Mouse (Mus musculus) stomach, embryonic 14.5 days (tissue): ENCODE data around the gene Ctla4. TPM values are rescaled to one million over a fixed set of nuclear protein-coding genes. Genes with fewer than 3 reads are reported as not detected.

Experiments
- ATAC-seq: fragments of 200-750 bp; cut with Nextera tagmentation; 2 replicates; pipeline ENCODE4 v1.8.0; 2017; ENCODE audit warnings: low read depth, moderate TSS enrichment; ENCODE audit not compliant: insufficient number of reproducible peaks, insufficient read depth, low FRiP score
- H3K27ac ChIP-seq: fragments of 300-500 bp; sonication (generic); 2 replicates; pipeline ENCODE4 v1.5.1; 2014; ENCODE audit warnings: mild to moderate bottlenecking, low read length, moderate library complexity, mixed read lengths
- H3K27me3 ChIP-seq: fragments of 300-500 bp; sonication (generic); 2 replicates; pipeline ENCODE4 v1.6.1; 2014; ENCODE audit warnings: low read length, control low read depth, mixed read lengths; ENCODE audit not compliant: control insufficient read depth, insufficient read depth
- H3K36me3 ChIP-seq: fragments of 300-500 bp; sonication (generic); 2 replicates; pipeline ENCODE4 v1.6.1; 2014; ENCODE audit warnings: mild to moderate bottlenecking, control low read depth, low read length, moderate library complexity, mixed read lengths; ENCODE audit not compliant: control insufficient read depth, insufficient read depth
- H3K4me1 ChIP-seq: fragments of 300-500 bp; sonication (generic); 2 replicates; pipeline ENCODE4 v1.6.1; 2014; ENCODE audit warnings: low read length, control low read depth, mixed read lengths; ENCODE audit not compliant: control insufficient read depth, insufficient read depth
- H3K4me2 ChIP-seq: fragments of 300-500 bp; sonication (generic); replicated peaks from 2 replicates; pipeline ENCODE4 v1.6.1; 2014; ENCODE audit warnings: low read depth, low read length, control low read depth
- H3K4me3 ChIP-seq: fragments of 300-500 bp; sonication (generic); 2 replicates; pipeline ENCODE4 v1.5.1; 2014; ENCODE audit warnings: low read depth, low read length, control low read depth
- H3K9ac ChIP-seq: fragments of 300-500 bp; sonication (generic); replicated peaks from 2 replicates; pipeline ENCODE4 v1.6.1; 2014; ENCODE audit warnings: low read depth, mild to moderate bottlenecking, control low read depth, low read length, moderate library complexity, mixed read lengths
- H3K9me3 ChIP-seq: fragments of 300-500 bp; sonication (generic); 2 replicates; pipeline ENCODE4 v1.6.1; 2016; ENCODE audit warnings: low read depth, low read length, control low read depth; ENCODE audit not compliant: control insufficient read depth
- WGBS: fragments of 180-500 bp; shearing (Covaris S2); extraction: QIAGEN DNeasy Blood & Tissue Kit; methylation state at CpG from one replicate; pipeline ENCODE4 v1.1.7; 2014; 5-methylcytosine and 5-hydroxymethylcytosine counted together
- polyA plus RNA-seq: library from polyadenylated mRNA; unstranded; fragments of >200 nt; fragmentation: Nextera tagmentation; extraction: Ambion mirVana; gene quantifications from 2 replicates; pipeline ENCODE4 v1.2.1, GENCODE M21; 2014

Gene Ctla4
- polyA plus RNA-seq, 1 experiment from 2014 or later = not detected

GRCm38 (mm10) chr1:60861431-60861830 is 25.4 kb upstream of the Ctla4 start:
- no peak overlapping the region for H3K4me2 ChIP-seq
- 0 out of 2 replicates have a peak, but pooled peaks cover 7% of the 10 kb centered on the region for H3K4me1 ChIP-seq
- no peak for ATAC-seq
- H3K9me3 ChIP-seq = no peaks in the 10 kb centered on the region
- no peak overlapping the region for H3K4me3 ChIP-seq
- WGBS = 82% methylated on average over 5 of the region's 5 CpGs
- no peak overlapping the region for H3K9ac ChIP-seq
- H3K27ac ChIP-seq = 0 out of 2 replicates have a peak overlapping the region, but pooled peaks have one; percentile 30
- H3K27me3 ChIP-seq = no peaks in the 10 kb centered on the region
- no peaks in the 10 kb centered on the region for H3K36me3 ChIP-seq

GRCm38 (mm10) chr1:60862510-60862909 is 24.3 kb upstream of the Ctla4 start:
- ATAC-seq = no peak
- no peak overlapping the region for H3K4me3 ChIP-seq
- no peak overlapping the region for H3K9ac ChIP-seq
- no peaks in the 10 kb centered on the region for H3K9me3 ChIP-seq
- WGBS = 55% methylated on average over 3 of the region's 3 CpGs
- no peaks in the 10 kb centered on the region for H3K36me3 ChIP-seq
- H3K4me2 ChIP-seq = no peak overlapping the region
- H3K27me3 ChIP-seq = no peaks in the 10 kb centered on the region
- H3K27ac ChIP-seq = 0 out of 2 replicates have a peak overlapping the region, but pooled peaks have one; percentile 21
- H3K4me1 ChIP-seq = 0 out of 2 replicates have a peak, but pooled peaks cover 7% of the 10 kb centered on the region

DNA sequence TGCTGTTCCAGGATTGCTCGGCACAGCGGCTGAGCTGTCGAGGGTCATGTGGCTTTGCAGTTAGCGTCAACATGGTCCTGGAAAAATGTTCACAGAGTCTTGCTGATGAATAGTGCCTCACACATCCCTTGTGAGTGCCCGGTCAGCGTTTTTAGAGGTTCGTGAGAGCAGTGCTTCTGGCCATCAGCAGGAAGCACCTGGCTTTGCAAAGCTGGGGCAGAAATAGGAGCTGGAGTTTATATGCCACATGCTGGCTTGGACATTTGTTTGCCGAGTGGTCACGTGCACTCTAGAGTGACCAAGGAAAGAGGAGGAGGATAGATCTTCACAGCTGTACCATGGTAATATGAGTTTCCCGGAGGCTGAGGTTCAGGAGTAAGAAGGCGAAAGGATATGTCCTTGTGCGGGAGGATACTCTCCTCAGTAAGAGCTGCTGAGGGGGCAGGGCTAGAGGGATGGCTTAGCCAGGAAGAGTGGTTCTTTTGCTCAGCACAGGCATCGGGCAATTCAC is 23.8 kb upstream of the Ctla4 start:
- Histone ChIP-seq H3K9ac (no peak overlapping the region), H3K27me3 (no peaks in the 10 kb centered on the region), H3K9me3 (no peaks in the 10 kb centered on the region), H3K36me3 (no peaks in the 10 kb centered on the region), H3K4me3 (no peak overlapping the region), H3K4me2 (no peak overlapping the region), H3K27ac (no peak overlapping the region), H3K4me1 (0 out of 2 replicates have a peak, but pooled peaks cover 7% of the 10 kb centered on the region)
- 38% methylated on average over 13 of the region's 13 CpGs for WGBS
- no peak for ATAC-seq

GRCm38 (mm10) chr1:60863701-60864100 is 23.1 kb upstream of the Ctla4 start:
- ATAC-seq = no peak
- Histone ChIP-seq H3K9me3 (no peaks in the 10 kb centered on the region), H3K27me3 (no peaks in the 10 kb centered on the region), H3K36me3 (no peaks in the 10 kb centered on the region), H3K4me1 (0 out of 2 replicates have a peak, but pooled peaks cover 7% of the 10 kb centered on the region), H3K4me2 (no peak overlapping the region), H3K4me3 (no peak overlapping the region), H3K9ac (no peak overlapping the region), H3K27ac (no peak overlapping the region)
- 70% methylated on average over 3 of the region's 3 CpGs for WGBS

GRCm38 (mm10) chr1:60865167-60865566 is 21.6 kb upstream of the Ctla4 start:
- ATAC-seq = no peak
- Histone ChIP-seq H3K27ac (no peak overlapping the region), H3K9me3 (no peaks in the 10 kb centered on the region), H3K4me3 (no peak overlapping the region), H3K4me2 (no peak overlapping the region), H3K4me1 (0 out of 2 replicates have a peak, but pooled peaks cover 7% of the 10 kb centered on the region), H3K36me3 (no peaks in the 10 kb centered on the region), H3K27me3 (no peaks in the 10 kb centered on the region), H3K9ac (no peak overlapping the region)
- 76% methylated on average over 2 of the region's 2 CpGs for WGBS

DNA sequence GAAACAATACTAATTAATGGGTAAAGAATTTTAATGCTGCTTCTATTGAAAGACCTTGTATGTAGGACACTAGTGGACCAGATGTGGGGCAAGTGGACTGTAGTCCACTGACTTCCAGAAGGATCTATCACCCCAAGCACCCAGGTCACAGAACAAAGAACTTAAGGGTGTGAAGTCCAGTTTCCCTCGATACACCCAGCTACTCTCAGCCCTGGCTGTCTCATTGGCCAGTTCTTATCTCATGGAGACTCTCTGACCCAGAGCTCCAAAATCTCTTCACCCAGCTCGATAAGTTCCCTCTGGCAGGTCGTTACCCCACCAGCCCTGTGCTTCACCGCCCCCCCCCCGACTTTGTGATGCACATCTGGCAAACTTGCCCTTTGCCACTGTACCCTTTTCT is 20.8 kb upstream of the Ctla4 start:
- no peaks in the 10 kb centered on the region for H3K9me3 ChIP-seq
- no peak overlapping the region for H3K4me2 ChIP-seq
- 0 out of 2 replicates have a peak, but pooled peaks cover 7% of the 10 kb centered on the region for H3K4me1 ChIP-seq
- no peak overlapping the region for H3K27ac ChIP-seq
- WGBS = 70% methylated on average over 5 of the region's 5 CpGs
- H3K27me3 ChIP-seq = no peaks in the 10 kb centered on the region
- H3K9ac ChIP-seq = no peak overlapping the region
- no peaks in the 10 kb centered on the region for H3K36me3 ChIP-seq
- no peak for ATAC-seq
- H3K4me3 ChIP-seq = no peak overlapping the region

- no peaks in the 10 kb centered on the region for H3K27me3 ChIP-seq
- no peaks in the 10 kb centered on the region for H3K4me1 ChIP-seq
- no peaks in the 10 kb centered on the region for H3K36me3 ChIP-seq
- ATAC-seq = no peak
- no peak overlapping the region for H3K9ac ChIP-seq
- H3K27ac ChIP-seq = no peak overlapping the region
- no peak overlapping the region for H3K4me3 ChIP-seq
- WGBS = 76% methylated on average over 17 of the region's 17 CpGs
- H3K4me2 ChIP-seq = no peak overlapping the region
- no peaks in the 10 kb centered on the region for H3K9me3 ChIP-seq
Measured at GRCm38 (mm10) chr1:60868333-60869277, 18.2 kb upstream of the Ctla4 start.

DNA sequence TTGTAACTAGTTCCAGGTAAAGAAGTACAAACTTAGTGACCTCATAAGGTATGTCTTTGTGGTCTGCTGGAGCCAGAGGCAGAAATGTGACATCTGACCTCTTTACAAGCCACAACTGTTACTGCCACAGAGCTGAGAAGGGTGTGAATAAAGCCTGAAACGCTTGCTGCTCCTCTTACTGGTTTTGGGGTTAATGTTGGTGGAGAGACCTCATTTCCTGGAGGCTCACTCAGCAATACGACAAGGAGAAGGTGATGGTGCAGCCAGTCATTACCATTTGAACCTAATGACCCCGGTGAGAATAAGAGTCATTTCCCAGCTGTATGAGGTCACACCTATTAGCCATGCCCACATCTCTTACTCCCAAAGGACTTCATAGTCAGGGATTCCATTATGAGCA is 11.5 kb upstream of the Ctla4 start:
- H3K36me3 ChIP-seq = no peaks in the 10 kb centered on the region
- H3K9me3 ChIP-seq = no peaks in the 10 kb centered on the region
- ATAC-seq = no peak
- H3K9ac ChIP-seq = no peak overlapping the region
- H3K27ac ChIP-seq = no peak overlapping the region
- 59% methylated on average over 3 of the region's 3 CpGs for WGBS
- no peaks in the 10 kb centered on the region for H3K27me3 ChIP-seq
- H3K4me2 ChIP-seq = no peak overlapping the region
- H3K4me1 ChIP-seq = no peaks in the 10 kb centered on the region
- H3K4me3 ChIP-seq = no peak overlapping the region
